Mouse (Mus musculus) ES-E14 (cell line): ENCODE measurements around the gene Dusp11. TPM values are rescaled to one million over a fixed set of nuclear protein-coding genes. Genes with fewer than 3 reads are reported as not detected.

Experiments
- DNase-seq: peaks from one replicate; pipeline ENCODE4 v3.0.0-alpha.2; 2013; ENCODE audit warnings: low read depth, low spot score
- H3K27ac ChIP-seq: 2 replicates; pipeline ENCODE4 v1.5.1; 2012; ENCODE audit warnings: low read depth, mild to moderate bottlenecking, low read length, moderate library complexity, mixed read lengths; ENCODE audit not compliant: poor library complexity, insufficient read depth, severe bottlenecking
- H3K36me3 ChIP-seq: 2 replicates; pipeline ENCODE4 v1.6.1; 2012; ENCODE audit warnings: mild to moderate bottlenecking, low read length, moderate library complexity, mixed read lengths; ENCODE audit not compliant: control insufficient read depth, poor library complexity, insufficient read depth, severe bottlenecking
- H3K4me1 ChIP-seq, 2 experiments: fragments of 150-350 bp in 1 of 2; sonication (generic) in 1 of 2; 2 replicates each; pipeline ENCODE4 v1.6.1; 2012; ENCODE audit warnings: low read length in 2 of 2, mild to moderate bottlenecking in 1 of 2, mixed read lengths in 1 of 2; ENCODE audit not compliant: control insufficient read depth in 2 of 2, insufficient read depth in 2 of 2, poor library complexity in 1 of 2
- H3K4me3 ChIP-seq, 2 experiments: fragments of 150-350 bp in 1 of 2; sonication (generic) in 1 of 2; 2 replicates each; pipeline ENCODE4 v1.5.1; 2012; ENCODE audit warnings: low read length in 2 of 2, low read depth in 1 of 2, mild to moderate bottlenecking in 1 of 2, mixed read lengths in 1 of 2; ENCODE audit not compliant: insufficient read depth in 1 of 2, poor library complexity in 1 of 2, severe bottlenecking in 1 of 2
- H3K9ac ChIP-seq: 2 replicates; pipeline ENCODE4 v1.6.1; 2012; ENCODE audit warnings: low read depth, mild to moderate bottlenecking, low read length, mixed read lengths; ENCODE audit not compliant: poor library complexity, insufficient read depth, severe bottlenecking
- H3K9me3 ChIP-seq: fragments of 150-350 bp; sonication (generic); 2 replicates; pipeline ENCODE4 v1.6.1; 2012; ENCODE audit warnings: low read depth, mild to moderate bottlenecking, low read length; ENCODE audit not compliant: control insufficient read depth, insufficient read depth
- CHD2 ChIP-seq: IDR thresholded peaks from 2 replicates; pipeline ENCODE4 v1.6.1; 2014; ENCODE audit warnings: mild to moderate bottlenecking, low read depth, low read length, inconsistent platforms
- HCFC1 ChIP-seq: IDR thresholded peaks from 2 replicates; pipeline ENCODE4 v1.6.1; 2012; ENCODE audit warnings: low read length, inconsistent platforms, borderline replicate concordance; ENCODE audit not compliant: insufficient read depth
- MAFK ChIP-seq: IDR thresholded peaks from 2 replicates; pipeline ENCODE4 v1.6.1; 2014; ENCODE audit warnings: mild to moderate bottlenecking, low read depth, low read length, inconsistent platforms; ENCODE audit not compliant: insufficient read depth
- ZC3H11A ChIP-seq: IDR thresholded peaks from 2 replicates; pipeline ENCODE4 v1.6.1; 2012; ENCODE audit warnings: low read depth, mild to moderate bottlenecking, inconsistent platforms, low read length, borderline replicate concordance
- ZNF384 ChIP-seq: IDR thresholded peaks from 2 replicates; pipeline ENCODE4 v1.6.1; 2012; ENCODE audit warnings: low read depth, low read length, inconsistent platforms
- in situ Hi-C, 2 experiments: fragments of 600-800 bp; cut with MboI; formaldehyde crosslinking; loops; one replicate each; pipeline ENCODE4 v1.15.1; 2025; ENCODE audit warnings: low sequenced_read_pairs in 2 of 2, inconsistent platforms in 1 of 2; ENCODE audit not compliant: unreplicated experiment in 2 of 2
- total RNA-seq: library from RNA; depleted of rRNA; stranded (reverse); fragments of 300-350 nt; gene quantifications from 2 replicates; pipeline ENCODE4 v1.2.3, GENCODE M21; 2012

Gene Dusp11
- total RNA-seq, 1 experiment, result 29.4 TPM

DNA sequence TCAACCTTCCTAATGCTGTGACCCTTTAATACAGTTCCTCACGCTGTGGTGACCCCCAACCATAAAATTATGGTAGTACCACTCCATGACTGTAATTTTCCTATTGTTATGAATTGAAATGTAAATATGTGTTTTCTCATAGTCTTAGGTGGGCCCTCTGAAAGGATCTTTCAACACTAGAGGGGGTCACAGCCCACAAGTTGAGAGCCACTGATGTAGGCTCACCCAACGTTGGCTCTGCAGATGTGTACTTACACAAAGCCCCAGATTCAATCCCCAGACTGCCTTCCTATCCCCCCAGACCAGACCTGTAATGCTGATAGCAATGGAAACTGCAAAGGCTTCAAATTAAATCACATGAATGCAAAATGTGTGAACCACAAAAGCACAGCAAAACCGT, 25.8 kb downstream of the Dusp11 start:
- in situ Hi-C loops, result no loop called here
- Histone ChIP-seq H3K4me1 (0 out of 4 replicates have a peak, but pooled peaks cover 0 to 1% of the 10 kb centered on the region in 2 experiments), H3K27ac (no peak overlapping the region), H3K36me3 (no peaks in the 10 kb centered on the region), H3K9ac (no peak overlapping the region), H3K9me3 (no peaks in the 10 kb centered on the region), H3K4me3 (no peak overlapping the region)
- no peak for DNase-seq
- no peak for TF ChIP-seq MAFK
- TF ChIP-seq ZNF384, result no peak

DNA sequence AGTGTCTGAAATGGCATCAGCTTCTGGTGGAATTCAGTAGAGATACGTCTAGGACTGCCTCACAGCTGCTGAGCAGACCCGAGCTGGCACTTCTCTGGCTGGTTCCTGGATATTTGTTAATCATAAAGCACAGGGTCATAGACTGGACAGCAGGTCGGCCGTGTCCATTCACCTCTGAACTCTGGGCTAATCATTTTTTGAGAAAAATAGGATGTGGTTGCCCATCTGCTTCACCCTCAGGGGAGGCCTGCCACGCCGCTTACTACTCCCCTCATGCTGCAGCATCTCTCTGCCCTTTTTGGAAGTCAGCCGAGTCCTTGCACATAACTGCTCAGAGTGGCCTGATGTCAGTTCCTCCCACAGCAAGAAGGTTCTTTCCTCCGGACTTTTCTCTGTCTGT, 27.4 kb downstream of the Dusp11 start:
- H3K36me3 ChIP-seq, result peaks cover 5% of the 10 kb centered on the region
- in situ Hi-C loops, result no loop called here
- H3K4me3 ChIP-seq, result no peak overlapping the region
- H3K4me1 ChIP-seq, result 0 out of 4 replicates have a peak, but pooled peaks cover 0 to 1% of the 10 kb centered on the region in 2 experiments
- no peak for DNase-seq
- H3K9me3 ChIP-seq, result no peaks in the 10 kb centered on the region
- no peak overlapping the region for H3K27ac ChIP-seq
- no peak overlapping the region for H3K9ac ChIP-seq
- TF ChIP-seq CHD2 (no peak), ZC3H11A (no peak), MAFK (no peak), HCFC1 (no peak), ZNF384 (no peak)

DNA sequence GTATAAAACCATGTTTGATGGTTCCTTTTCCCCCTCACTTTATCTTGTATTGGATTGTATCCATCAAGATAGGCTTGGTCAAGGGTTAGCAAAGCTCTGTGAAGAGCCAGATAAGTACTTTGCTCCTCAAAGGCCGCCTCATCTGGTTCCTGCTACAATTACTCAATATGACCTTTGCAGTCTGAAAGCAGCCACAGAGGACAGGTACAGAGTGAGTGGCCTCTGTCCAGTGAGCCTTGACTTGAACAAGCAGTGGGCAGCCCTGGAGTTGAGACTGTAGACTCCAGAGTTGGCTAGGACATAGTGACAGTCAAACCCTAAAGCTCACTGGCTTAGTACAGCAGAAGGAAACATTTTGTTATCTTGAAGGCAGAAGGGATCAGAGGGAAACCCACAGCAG, 32.2 kb downstream of the Dusp11 start:
- in situ Hi-C loops, result no loop called here
- DNase-seq, result no peak
- no peak overlapping the region for H3K27ac ChIP-seq
- no peaks in the 10 kb centered on the region for H3K9me3 ChIP-seq
- H3K36me3 ChIP-seq, result peaks cover 16% of the 10 kb centered on the region
- no peak overlapping the region for H3K4me3 ChIP-seq
- no peak for TF ChIP-seq HCFC1
- no peak for TF ChIP-seq MAFK
- H3K9ac ChIP-seq, result no peak overlapping the region
- no peaks in the 10 kb centered on the region for H3K4me1 ChIP-seq

DNA sequence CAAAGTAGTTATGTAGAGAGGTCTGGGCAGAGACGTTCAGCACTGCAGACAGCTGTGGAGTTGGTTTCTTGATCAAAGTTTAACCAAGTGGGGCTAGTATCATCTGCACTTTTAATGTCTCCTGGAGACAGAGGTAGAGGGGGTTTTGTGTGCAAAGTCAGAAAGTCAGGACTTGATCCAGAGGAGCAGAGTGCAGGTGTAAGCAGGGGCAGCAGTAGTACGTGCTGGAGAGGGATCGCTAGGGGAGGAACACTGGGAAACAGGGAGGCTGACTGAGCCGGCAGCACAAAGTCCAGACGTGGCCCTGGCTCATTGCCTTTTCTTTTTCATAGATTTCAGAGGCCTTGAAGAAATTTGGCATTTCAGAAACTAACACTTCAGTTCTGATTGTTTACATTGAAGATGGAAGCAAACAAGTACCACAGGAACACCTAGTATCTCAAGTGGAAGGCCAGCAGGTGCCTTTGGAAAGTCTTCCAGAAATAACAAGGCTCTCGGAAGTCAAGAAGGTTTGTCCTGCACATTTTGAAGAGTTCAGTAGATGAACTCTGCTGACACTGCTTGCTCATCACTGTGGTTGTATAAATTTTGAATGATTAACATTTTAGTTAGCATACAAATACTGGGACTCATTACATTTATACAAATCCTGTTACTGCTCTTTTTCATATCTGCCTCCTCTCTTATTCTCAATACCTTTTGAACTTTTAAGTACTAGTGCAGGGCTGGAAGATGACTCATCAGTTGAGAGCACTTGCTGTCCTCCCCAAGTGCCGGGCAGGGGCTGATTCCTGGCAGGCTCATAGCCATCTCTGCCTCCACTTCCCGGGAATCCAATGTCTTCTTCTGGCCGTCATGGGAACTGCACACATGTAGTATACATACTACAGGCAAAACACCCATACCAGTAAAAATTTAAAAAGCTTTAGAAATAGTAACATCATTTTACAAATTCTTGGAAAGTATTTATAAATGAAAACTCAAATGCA, 33.7 kb downstream of the Dusp11 start:
- DNase-seq, result no peak
- TF ChIP-seq CHD2 (no peak), ZNF384 (no peak), MAFK (no peak), HCFC1 (no peak), ZC3H11A (no peak)
- peaks cover 16% of the 10 kb centered on the region for H3K36me3 ChIP-seq
- no peaks in the 10 kb centered on the region for H3K4me1 ChIP-seq
- no peaks in the 10 kb centered on the region for H3K9me3 ChIP-seq
- no peak overlapping the region for H3K27ac ChIP-seq
- in situ Hi-C loops, result no loop called here
- H3K9ac ChIP-seq, result no peak overlapping the region
- no peak overlapping the region for H3K4me3 ChIP-seq

DNA sequence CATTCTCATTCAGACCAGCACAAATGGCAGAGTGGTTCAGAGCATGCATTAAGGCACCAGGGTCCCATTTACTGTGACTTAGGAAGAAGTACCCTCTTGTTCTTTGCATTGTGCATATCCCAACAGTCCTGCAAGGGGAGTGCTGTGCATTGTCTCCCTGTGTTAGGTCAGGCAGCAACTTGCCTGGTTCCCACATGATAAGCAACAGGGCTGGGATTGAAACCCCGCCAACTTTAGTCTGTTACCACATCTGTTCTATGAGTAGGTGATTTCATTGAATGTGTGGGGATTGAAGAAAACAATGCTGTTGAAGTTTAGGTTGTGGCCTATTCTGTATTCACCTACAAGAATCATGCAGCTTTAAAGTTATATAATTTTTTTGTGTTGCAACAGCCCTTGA, 34.8 kb downstream of the Dusp11 start:
- in situ Hi-C loops, result no loop called here
- peaks cover 18% of the 10 kb centered on the region for H3K36me3 ChIP-seq
- TF ChIP-seq HCFC1, result no peak
- no peak for TF ChIP-seq MAFK
- TF ChIP-seq ZC3H11A, result no peak
- no peak for TF ChIP-seq ZNF384
- TF ChIP-seq CHD2, result no peak
- no peak for DNase-seq
- no peak overlapping the region for H3K4me3 ChIP-seq
- H3K9ac ChIP-seq, result no peak overlapping the region
- no peaks in the 10 kb centered on the region for H3K4me1 ChIP-seq
- no peaks in the 10 kb centered on the region for H3K9me3 ChIP-seq
- H3K27ac ChIP-seq, result no peak overlapping the region
